Mouse (Mus musculus): Measurements from ENCODE around the gene Ldb2. TPM values are rescaled to one million over a fixed set of nuclear protein-coding genes. Genes with fewer than 3 reads are reported as not detected.
A peak's percentile ranks its signal among the peaks of the same experiment; 100 is the strongest.

Gene Ldb2
- polyA plus RNA-seq, 1 experiment from 2014 or later = 24.9 TPM

DNA sequence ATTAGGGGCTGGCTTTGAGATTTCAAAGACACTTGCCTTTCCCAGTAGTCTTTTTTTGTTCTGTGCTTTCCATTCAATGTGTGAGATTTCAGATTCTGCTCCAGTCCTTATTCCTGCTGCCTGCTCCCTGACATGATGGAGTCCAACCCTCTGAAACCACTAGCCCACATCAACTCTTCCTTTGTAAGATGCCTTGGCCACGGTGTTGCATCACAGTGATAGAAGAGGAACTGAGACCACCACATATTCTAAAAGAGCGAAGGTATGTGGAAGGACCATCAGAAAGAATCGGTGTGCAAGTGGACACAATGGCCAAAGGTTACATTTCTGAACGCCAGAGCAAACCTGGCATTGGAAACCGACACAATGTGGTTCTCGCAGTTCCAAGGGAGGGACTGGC is 309.0 kb downstream of the Ldb2 start:
- Histone ChIP-seq H3K4me1 (ENCODE audit: control insufficient read depth, insufficient read depth, low read length) (no peaks in the 10 kb centered on the region), H3K36me3 (ENCODE audit: control insufficient read depth, insufficient read depth, low read length) (no peaks in the 10 kb centered on the region), H3K4me3 (ENCODE audit: low read depth, low read length) (no peak overlapping the region), H3K9me3 (ENCODE audit: control insufficient read depth, low read length) (no peaks in the 10 kb centered on the region), H3K27ac (ENCODE audit: low read depth, low read length) (no peak overlapping the region), H3K27me3 (ENCODE audit: control insufficient read depth, insufficient read depth, low read length) (no peaks in the 10 kb centered on the region), H3K9ac (ENCODE audit: low read length) (no peak overlapping the region), H3K4me2 (ENCODE audit: low read depth) (no peak overlapping the region)
- WGBS = 93% methylated on average over 6 of the region's 6 CpGs
- no peak for DNase-seq (ENCODE audit: low spot score)
- no peak for ATAC-seq (ENCODE audit: insufficient read depth, low FRiP score, low TSS enrichment)

- H3K9me3 ChIP-seq (ENCODE audit: control insufficient read depth, low read length) = no peaks in the 10 kb centered on the region
- no peaks in the 10 kb centered on the region for H3K27me3 ChIP-seq (ENCODE audit: control insufficient read depth, insufficient read depth, low read length)
- ATAC-seq (ENCODE audit: insufficient read depth, low FRiP score, low TSS enrichment) = peak; percentile 79
- H3K4me1 ChIP-seq (ENCODE audit: control insufficient read depth, insufficient read depth, low read length) = no peaks in the 10 kb centered on the region
- DNase-seq (ENCODE audit: low spot score) = peak; percentile 36
- no peak overlapping the region for H3K4me3 ChIP-seq (ENCODE audit: low read depth, low read length)
- H3K4me2 ChIP-seq (ENCODE audit: low read depth) = no peak overlapping the region
- 71% methylated on average over 11 of the region's 11 CpGs for WGBS
- H3K9ac ChIP-seq (ENCODE audit: low read length) = no peak overlapping the region
- H3K27ac ChIP-seq (ENCODE audit: low read depth, low read length) = no peak overlapping the region
- no peaks in the 10 kb centered on the region for H3K36me3 ChIP-seq (ENCODE audit: control insufficient read depth, insufficient read depth, low read length)
Observed at GRCm38 (mm10) chr5:44483426-44484106, 315.9 kb downstream of the Ldb2 start.

GRCm38 (mm10) chr5:44481406-44481805 is 318.1 kb downstream of the Ldb2 start:
- no peak overlapping the region for H3K4me3 ChIP-seq (ENCODE audit: low read depth, low read length)
- no peak overlapping the region for H3K27ac ChIP-seq (ENCODE audit: low read depth, low read length)
- no peaks in the 10 kb centered on the region for H3K4me1 ChIP-seq (ENCODE audit: control insufficient read depth, insufficient read depth, low read length)
- H3K9ac ChIP-seq (ENCODE audit: low read length) = no peak overlapping the region
- no peak overlapping the region for H3K4me2 ChIP-seq (ENCODE audit: low read depth)
- no peak for ATAC-seq (ENCODE audit: insufficient read depth, low FRiP score, low TSS enrichment)
- no peaks in the 10 kb centered on the region for H3K36me3 ChIP-seq (ENCODE audit: control insufficient read depth, insufficient read depth, low read length)
- DNase-seq (ENCODE audit: low spot score) = no peak
- H3K9me3 ChIP-seq (ENCODE audit: control insufficient read depth, low read length) = no peaks in the 10 kb centered on the region
- no peaks in the 10 kb centered on the region for H3K27me3 ChIP-seq (ENCODE audit: control insufficient read depth, insufficient read depth, low read length)
- WGBS = 82% methylated on average over 4 of the region's 4 CpGs

GRCm38 (mm10) chr5:44476356-44476755 is 323.1 kb downstream of the Ldb2 start:
- Histone ChIP-seq H3K36me3 (ENCODE audit: control insufficient read depth, insufficient read depth, low read length) (no peaks in the 10 kb centered on the region), H3K27ac (ENCODE audit: low read depth, low read length) (no peak overlapping the region), H3K9me3 (ENCODE audit: control insufficient read depth, low read length) (no peaks in the 10 kb centered on the region), H3K4me2 (ENCODE audit: low read depth) (no peak overlapping the region), H3K9ac (ENCODE audit: low read length) (no peak overlapping the region), H3K4me3 (ENCODE audit: low read depth, low read length) (no peak overlapping the region), H3K4me1 (ENCODE audit: control insufficient read depth, insufficient read depth, low read length) (no peaks in the 10 kb centered on the region), H3K27me3 (ENCODE audit: control insufficient read depth, insufficient read depth, low read length) (no peaks in the 10 kb centered on the region)
- WGBS = 35% methylated on average over 4 of the region's 4 CpGs
- ATAC-seq (ENCODE audit: insufficient read depth, low FRiP score, low TSS enrichment) (no peak), DNase-seq (ENCODE audit: low spot score) (peak; percentile 35)

- no peak overlapping the region for H3K9ac ChIP-seq (ENCODE audit: low read length)
- no peak overlapping the region for H3K27ac ChIP-seq (ENCODE audit: low read depth, low read length)
- DNase-seq (ENCODE audit: low spot score) = no peak
- H3K27me3 ChIP-seq (ENCODE audit: control insufficient read depth, insufficient read depth, low read length) = no peaks in the 10 kb centered on the region
- H3K9me3 ChIP-seq (ENCODE audit: control insufficient read depth, low read length) = no peaks in the 10 kb centered on the region
- ATAC-seq (ENCODE audit: insufficient read depth, low FRiP score, low TSS enrichment) = no peak
- H3K4me2 ChIP-seq (ENCODE audit: low read depth) = no peak overlapping the region
- 79% methylated on average over 1 of the region's 1 CpGs for WGBS
- no peaks in the 10 kb centered on the region for H3K36me3 ChIP-seq (ENCODE audit: control insufficient read depth, insufficient read depth, low read length)
- no peak overlapping the region for H3K4me3 ChIP-seq (ENCODE audit: low read depth, low read length)
- H3K4me1 ChIP-seq (ENCODE audit: control insufficient read depth, insufficient read depth, low read length) = no peaks in the 10 kb centered on the region
Observed at GRCm38 (mm10) chr5:44475543-44475942, 323.9 kb downstream of the Ldb2 start.

DNA sequence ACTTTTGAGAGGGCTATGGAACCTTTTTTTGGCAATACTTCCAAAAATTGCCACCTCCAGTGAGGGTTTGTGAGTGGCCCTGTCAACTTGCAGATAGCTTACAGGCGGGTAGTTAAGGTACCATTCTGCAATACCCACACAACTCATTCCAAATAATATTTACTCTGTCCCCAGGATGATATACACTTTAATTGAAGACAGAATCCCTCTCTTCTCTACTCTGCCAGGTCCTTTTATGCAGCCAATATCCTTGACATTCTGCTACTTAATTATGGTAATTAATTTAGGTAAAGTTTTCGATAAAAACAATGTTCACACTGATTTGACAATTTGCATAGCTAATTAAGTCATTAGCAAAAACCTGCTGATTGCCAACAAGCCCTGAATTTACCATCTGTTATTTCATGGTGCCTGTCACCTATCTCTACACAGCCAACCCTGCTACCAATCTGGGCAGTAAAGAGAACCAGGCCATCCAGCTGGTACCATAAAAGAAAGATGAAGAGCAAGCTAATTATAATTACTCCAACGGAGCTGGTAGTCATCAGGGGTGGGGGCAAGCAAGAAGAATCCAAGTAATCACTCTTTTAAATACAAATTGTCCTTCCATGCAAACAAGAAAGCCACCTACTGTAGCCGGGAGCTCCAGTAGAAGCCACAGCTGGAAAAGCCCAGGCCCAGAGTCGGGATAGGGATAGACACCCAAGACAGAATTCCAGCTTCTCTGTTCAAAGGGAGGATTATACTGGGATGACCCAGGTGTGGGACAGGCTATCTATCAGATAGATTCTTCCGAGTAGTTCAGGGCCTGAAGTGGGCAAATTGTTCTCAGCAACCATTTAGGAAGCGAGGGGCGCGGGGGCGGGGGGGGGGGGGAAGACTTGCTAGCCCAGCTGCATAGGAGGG is 325.4 kb downstream of the Ldb2 start:
- Histone ChIP-seq H3K27me3 (ENCODE audit: control insufficient read depth, insufficient read depth, low read length) (no peaks in the 10 kb centered on the region), H3K4me2 (ENCODE audit: low read depth) (no peak overlapping the region), H3K9me3 (ENCODE audit: control insufficient read depth, low read length) (no peaks in the 10 kb centered on the region), H3K4me1 (ENCODE audit: control insufficient read depth, insufficient read depth, low read length) (no peaks in the 10 kb centered on the region), H3K36me3 (ENCODE audit: control insufficient read depth, insufficient read depth, low read length) (no peaks in the 10 kb centered on the region), H3K9ac (ENCODE audit: low read length) (no peak overlapping the region), H3K4me3 (ENCODE audit: low read depth, low read length) (no peak overlapping the region), H3K27ac (ENCODE audit: low read depth, low read length) (no peak overlapping the region)
- DNase-seq (ENCODE audit: low spot score) (no peak), ATAC-seq (ENCODE audit: insufficient read depth, low FRiP score, low TSS enrichment) (no peak)
- WGBS = 66% methylated on average over 9 of the region's 10 CpGs

DNA sequence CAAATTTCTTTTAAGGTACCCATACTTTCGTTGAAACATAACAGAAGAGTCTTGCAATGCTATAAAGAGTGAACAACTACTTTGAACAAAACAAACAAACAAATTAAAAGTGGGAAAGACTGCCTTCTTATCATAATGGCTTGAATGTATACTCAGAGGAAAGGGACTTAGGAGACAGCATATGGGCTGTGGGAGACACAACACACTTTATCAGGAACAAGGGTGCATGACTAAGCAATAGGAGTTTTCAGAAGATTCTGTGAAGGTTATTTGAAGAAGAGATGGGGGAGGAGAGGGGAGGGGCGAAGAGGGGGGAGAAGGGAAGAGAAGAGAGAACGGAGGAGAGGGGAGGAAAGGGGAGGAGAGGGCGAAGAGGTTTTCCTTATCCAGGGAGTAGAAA is 334.2 kb downstream of the Ldb2 start:
- H3K9me3 ChIP-seq (ENCODE audit: control insufficient read depth, low read length) = no peaks in the 10 kb centered on the region
- H3K4me3 ChIP-seq (ENCODE audit: low read depth, low read length) = no peak overlapping the region
- no peaks in the 10 kb centered on the region for H3K36me3 ChIP-seq (ENCODE audit: control insufficient read depth, insufficient read depth, low read length)
- no peak for DNase-seq (ENCODE audit: low spot score)
- 84% methylated on average over 4 of the region's 4 CpGs for WGBS
- no peak overlapping the region for H3K4me2 ChIP-seq (ENCODE audit: low read depth)
- no peaks in the 10 kb centered on the region for H3K27me3 ChIP-seq (ENCODE audit: control insufficient read depth, insufficient read depth, low read length)
- H3K9ac ChIP-seq (ENCODE audit: low read length) = no peak overlapping the region
- ATAC-seq (ENCODE audit: insufficient read depth, low FRiP score, low TSS enrichment) = no peak
- no peaks in the 10 kb centered on the region for H3K4me1 ChIP-seq (ENCODE audit: control insufficient read depth, insufficient read depth, low read length)
- no peak overlapping the region for H3K27ac ChIP-seq (ENCODE audit: low read depth, low read length)
